Mouse (Mus musculus) embryonic fibroblast, embryonic 13.5 days (primary cell): ENCODE data around the gene Bcl2l12.

Experiments used
- CTCF ChIP-seq: IDR thresholded peaks from 2 replicates; pipeline ENCODE4 v1.5.1; 2011; ENCODE audit warnings: mild to moderate bottlenecking, control low read depth, low read length, moderate library complexity, borderline replicate concordance; ENCODE audit not compliant: insufficient read depth
- POLR2A ChIP-seq: IDR thresholded peaks from 2 replicates; pipeline ENCODE4 v1.6.1; 2011; ENCODE audit warnings: low read depth, mild to moderate bottlenecking, control low read depth, low read length, moderate library complexity

- TF ChIP-seq CTCF: no peak
- no peak for TF ChIP-seq POLR2A
These were observed 8.6 kb upstream of the Bcl2l12 start for GRCm38 (mm10) chr7:45007141-45007540.
